Mouse (Mus musculus): ENCODE measurements at regions not wholly inside any gene's neighbourhood (a gene's known extent, or its start where the extent isn't known, plus 50 kb on each side); places are given as distances from the start of the nearest gene placed in this dataset.
A peak's percentile ranks its signal among the peaks of the same experiment; 100 is the strongest.

DNA sequence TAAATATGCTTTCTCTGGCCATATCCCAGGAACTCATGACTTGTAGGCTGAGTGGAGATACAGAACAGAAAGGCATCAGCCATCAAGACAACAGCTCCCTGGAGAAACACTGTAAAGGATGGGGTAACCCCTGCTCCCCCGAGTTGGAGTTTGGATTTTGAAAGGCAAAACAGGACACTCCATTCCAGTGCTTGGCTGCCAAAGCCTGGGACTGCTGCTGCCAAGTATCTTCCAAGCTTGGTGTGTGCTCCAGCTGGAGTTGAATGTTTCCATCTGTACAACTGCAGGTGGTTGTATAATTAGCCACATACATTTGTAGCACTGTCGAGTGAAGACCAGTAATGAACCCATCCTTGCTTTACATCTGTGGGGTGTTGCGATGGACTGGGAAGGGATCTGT is 62.1 kb downstream of the 4933412E24Rik start:
- Histone ChIP-seq H3K36me3 (ENCODE audit: control insufficient read depth, insufficient read depth) (no peaks in the 10 kb centered on the region), H3K9ac (ENCODE audit: low read depth, low read length) (no peak overlapping the region), H3K4me3 (ENCODE audit: low read depth, low read length) (no peak overlapping the region), H3K9me3 (replicated peaks; ENCODE audit: control insufficient read depth, low read length) (no peaks in the 10 kb centered on the region), H3K27ac (ENCODE audit: low read length) (no peak overlapping the region), H3K4me1 (ENCODE audit: control insufficient read depth, low read depth, low read length) (no peaks in the 10 kb centered on the region), H3K4me2 (ENCODE audit: low read depth, low read length) (no peak overlapping the region), H3K27me3 (ENCODE audit: control insufficient read depth, insufficient read depth, low read depth, low read length) (no peaks in the 10 kb centered on the region)
- ATAC-seq (ENCODE audit: low read depth): no peak
- 61% methylated on average over 3 of the region's 3 CpGs for WGBS (ENCODE audit: insufficient replicate concordance)

DNA sequence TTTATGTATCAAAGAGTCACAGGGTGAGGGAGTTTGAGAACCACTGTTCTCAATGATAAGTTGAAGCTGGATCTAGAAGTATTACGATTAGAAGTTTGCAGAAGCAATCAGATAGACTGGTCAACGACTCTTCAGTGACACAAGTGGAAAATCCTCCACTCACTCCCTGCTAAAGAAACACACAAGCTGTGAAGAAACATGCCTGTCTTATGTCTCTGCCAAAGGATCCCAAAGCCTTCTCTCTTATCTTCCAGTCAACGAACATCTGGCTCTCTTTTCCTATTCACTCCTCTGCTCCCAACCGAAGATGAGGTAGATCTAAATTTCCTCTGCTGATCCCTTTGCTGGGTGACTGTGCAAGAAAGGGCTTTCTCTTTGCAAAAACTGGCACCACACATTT is 62.6 kb downstream of the 4933412E24Rik start:
- H3K4me3 ChIP-seq (ENCODE audit: low read depth, low read length): no peak overlapping the region
- no peak for ATAC-seq (ENCODE audit: low read depth)
- WGBS (ENCODE audit: insufficient replicate concordance): 51% methylated on average over 4 of the region's 4 CpGs

DNA sequence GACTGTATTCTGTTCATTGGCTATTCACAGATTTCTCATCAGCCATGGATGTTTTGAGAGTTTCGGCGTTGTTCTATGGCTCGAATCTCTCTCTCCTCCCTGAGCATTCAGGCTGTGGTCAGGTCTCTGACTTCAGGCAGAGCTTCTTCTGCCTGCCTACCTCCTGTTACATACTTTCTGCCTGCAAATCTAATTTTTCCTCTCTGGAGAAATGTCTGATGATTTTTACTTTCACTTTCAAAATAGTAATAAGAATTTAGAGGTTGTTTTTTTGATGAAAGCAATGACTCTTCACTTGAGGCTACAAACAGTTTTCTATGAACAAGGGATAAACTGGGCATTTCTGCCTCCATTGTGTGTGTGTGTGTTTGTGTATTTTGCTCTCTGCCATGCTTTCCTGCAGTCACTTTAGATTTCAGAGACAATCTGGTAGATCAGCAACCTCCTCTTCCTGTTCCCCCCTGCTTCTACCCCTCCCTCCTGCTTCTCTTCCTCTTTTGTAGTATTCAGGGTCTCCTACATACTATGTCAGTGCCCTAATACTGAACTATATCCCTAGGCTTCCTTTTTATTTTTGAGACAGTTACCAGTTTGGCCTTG is 65.7 kb downstream of the 4933412E24Rik start:
- Histone ChIP-seq H3K36me3 (ENCODE audit: control insufficient read depth, insufficient read depth) (no peaks in the 10 kb centered on the region), H3K4me2 (ENCODE audit: low read depth, low read length) (peak overlapping the region; percentile 27; the same call in 1 of the 2 replicates), H3K4me3 (ENCODE audit: low read depth, low read length) (no peak overlapping the region), H3K27me3 (ENCODE audit: control insufficient read depth, insufficient read depth, low read depth, low read length) (no peaks in the 10 kb centered on the region), H3K27ac (ENCODE audit: low read length) (no peak overlapping the region), H3K9ac (ENCODE audit: low read depth, low read length) (no peak overlapping the region), H3K9me3 (replicated peaks; ENCODE audit: control insufficient read depth, low read length) (no peaks in the 10 kb centered on the region), H3K4me1 (ENCODE audit: control insufficient read depth, low read depth, low read length) (no peaks in the 10 kb centered on the region)
- whole genome bisulfite sequencing (ENCODE audit: insufficient replicate concordance): 50% methylated on average over 3 of the region's 3 CpGs
- no peak for ATAC-seq (ENCODE audit: low read depth)

More for the DNA sequence above, 62.6 kb downstream of the 4933412E24Rik start:
- Histone ChIP-seq H3K9me3 (replicated peaks; ENCODE audit: control insufficient read depth, low read length) (no peaks in the 10 kb centered on the region), H3K4me1 (ENCODE audit: control insufficient read depth, low read depth, low read length) (no peaks in the 10 kb centered on the region), H3K9ac (ENCODE audit: low read depth, low read length) (no peak overlapping the region), H3K27me3 (ENCODE audit: control insufficient read depth, insufficient read depth, low read depth, low read length) (no peaks in the 10 kb centered on the region), H3K4me2 (ENCODE audit: low read depth, low read length) (no peak overlapping the region), H3K27ac (ENCODE audit: low read length) (no peak overlapping the region), H3K36me3 (ENCODE audit: control insufficient read depth, insufficient read depth) (no peaks in the 10 kb centered on the region)

- H3K27me3 ChIP-seq (ENCODE audit: control insufficient read depth, insufficient read depth, low read depth, low read length): no peaks in the 10 kb centered on the region
- H3K9ac ChIP-seq (ENCODE audit: low read depth, low read length): no peak overlapping the region
- no peak for ATAC-seq (ENCODE audit: low read depth)
- no peaks in the 10 kb centered on the region for H3K4me1 ChIP-seq (ENCODE audit: control insufficient read depth, low read depth, low read length)
- no peak overlapping the region for H3K4me3 ChIP-seq (ENCODE audit: low read depth, low read length)
- H3K4me2 ChIP-seq (ENCODE audit: low read depth, low read length): no peak overlapping the region
- no peaks in the 10 kb centered on the region for H3K9me3 ChIP-seq (replicated peaks; ENCODE audit: control insufficient read depth, low read length)
- H3K27ac ChIP-seq (ENCODE audit: low read length): no peak overlapping the region
- H3K36me3 ChIP-seq (ENCODE audit: control insufficient read depth, insufficient read depth): no peaks in the 10 kb centered on the region
- WGBS (ENCODE audit: insufficient replicate concordance): 24% methylated on average over 8 of the region's 8 CpGs
These were observed 71.2 kb downstream of the 4933412E24Rik start for GRCm38 (mm10) chr15:59945208-59945607.

GRCm38 (mm10) chr15:59936486-59936885 is 79.9 kb downstream of the 4933412E24Rik start:
- Histone ChIP-seq H3K27ac (ENCODE audit: low read length) (no peak overlapping the region), H3K4me1 (ENCODE audit: control insufficient read depth, low read depth, low read length) (no peaks in the 10 kb centered on the region), H3K36me3 (ENCODE audit: control insufficient read depth, insufficient read depth) (no peaks in the 10 kb centered on the region), H3K4me3 (ENCODE audit: low read depth, low read length) (no peak overlapping the region), H3K9me3 (replicated peaks; ENCODE audit: control insufficient read depth, low read length) (no peaks in the 10 kb centered on the region), H3K27me3 (ENCODE audit: control insufficient read depth, insufficient read depth, low read depth, low read length) (no peaks in the 10 kb centered on the region), H3K4me2 (ENCODE audit: low read depth, low read length) (no peak overlapping the region), H3K9ac (ENCODE audit: low read depth, low read length) (no peak overlapping the region)
- 44% methylated on average over 5 of the region's 5 CpGs for WGBS (ENCODE audit: insufficient replicate concordance)
- no peak for ATAC-seq (ENCODE audit: low read depth)

GRCm38 (mm10) chr15:59913860-59914259 is 102.6 kb downstream of the 4933412E24Rik start:
- ATAC-seq (ENCODE audit: low read depth): no peak
- WGBS (ENCODE audit: insufficient replicate concordance): 49% methylated on average over 4 of the region's 4 CpGs
- no peaks in the 10 kb centered on the region for H3K27me3 ChIP-seq (ENCODE audit: control insufficient read depth, insufficient read depth, low read depth, low read length)

DNA sequence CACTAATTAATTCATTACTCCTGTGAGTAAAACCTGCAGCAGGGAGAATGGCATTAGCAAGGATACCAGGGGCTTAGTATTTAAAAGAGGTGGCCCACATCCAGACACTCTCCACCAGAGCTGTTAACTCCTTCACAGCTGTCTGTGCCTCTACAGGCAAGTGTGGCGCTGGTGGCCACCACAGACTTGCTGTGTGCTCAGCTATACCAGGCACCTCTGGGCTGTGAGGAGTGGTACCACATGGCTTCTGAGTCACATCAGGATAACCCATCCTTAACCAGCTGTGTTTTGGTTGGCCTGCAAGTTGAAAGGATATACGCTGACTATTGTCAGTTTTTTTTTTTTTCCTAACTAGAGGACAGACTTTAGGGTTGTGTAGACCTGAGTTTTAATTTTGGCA is 108.1 kb downstream of the 4933412E24Rik start:
- H3K4me1 ChIP-seq (ENCODE audit: control insufficient read depth, low read depth, low read length): no peaks in the 10 kb centered on the region
- H3K27ac ChIP-seq (ENCODE audit: low read length): no peak overlapping the region
- H3K4me2 ChIP-seq (ENCODE audit: low read depth, low read length): no peak overlapping the region
- no peaks in the 10 kb centered on the region for H3K27me3 ChIP-seq (ENCODE audit: control insufficient read depth, insufficient read depth, low read depth, low read length)
- no peak overlapping the region for H3K9ac ChIP-seq (ENCODE audit: low read depth, low read length)
- WGBS (ENCODE audit: insufficient replicate concordance): 62% methylated on average over 2 of the region's 2 CpGs
- H3K36me3 ChIP-seq (ENCODE audit: control insufficient read depth, insufficient read depth): no peaks in the 10 kb centered on the region
- no peaks in the 10 kb centered on the region for H3K9me3 ChIP-seq (replicated peaks; ENCODE audit: control insufficient read depth, low read length)
- no peak for ATAC-seq (ENCODE audit: low read depth)
- H3K4me3 ChIP-seq (ENCODE audit: low read depth, low read length): no peak overlapping the region

More at GRCm38 (mm10) chr15:59913860-59914259, 102.6 kb downstream of the 4933412E24Rik start:
- no peaks in the 10 kb centered on the region for H3K9me3 ChIP-seq (replicated peaks; ENCODE audit: control insufficient read depth, low read length)
- no peak overlapping the region for H3K9ac ChIP-seq (ENCODE audit: low read depth, low read length)
- H3K4me1 ChIP-seq (ENCODE audit: control insufficient read depth, low read depth, low read length): no peaks in the 10 kb centered on the region
- H3K27ac ChIP-seq (ENCODE audit: low read length): no peak overlapping the region
- H3K4me2 ChIP-seq (ENCODE audit: low read depth, low read length): no peak overlapping the region
- H3K36me3 ChIP-seq (ENCODE audit: control insufficient read depth, insufficient read depth): no peaks in the 10 kb centered on the region
- no peak overlapping the region for H3K4me3 ChIP-seq (ENCODE audit: low read depth, low read length)

DNA sequence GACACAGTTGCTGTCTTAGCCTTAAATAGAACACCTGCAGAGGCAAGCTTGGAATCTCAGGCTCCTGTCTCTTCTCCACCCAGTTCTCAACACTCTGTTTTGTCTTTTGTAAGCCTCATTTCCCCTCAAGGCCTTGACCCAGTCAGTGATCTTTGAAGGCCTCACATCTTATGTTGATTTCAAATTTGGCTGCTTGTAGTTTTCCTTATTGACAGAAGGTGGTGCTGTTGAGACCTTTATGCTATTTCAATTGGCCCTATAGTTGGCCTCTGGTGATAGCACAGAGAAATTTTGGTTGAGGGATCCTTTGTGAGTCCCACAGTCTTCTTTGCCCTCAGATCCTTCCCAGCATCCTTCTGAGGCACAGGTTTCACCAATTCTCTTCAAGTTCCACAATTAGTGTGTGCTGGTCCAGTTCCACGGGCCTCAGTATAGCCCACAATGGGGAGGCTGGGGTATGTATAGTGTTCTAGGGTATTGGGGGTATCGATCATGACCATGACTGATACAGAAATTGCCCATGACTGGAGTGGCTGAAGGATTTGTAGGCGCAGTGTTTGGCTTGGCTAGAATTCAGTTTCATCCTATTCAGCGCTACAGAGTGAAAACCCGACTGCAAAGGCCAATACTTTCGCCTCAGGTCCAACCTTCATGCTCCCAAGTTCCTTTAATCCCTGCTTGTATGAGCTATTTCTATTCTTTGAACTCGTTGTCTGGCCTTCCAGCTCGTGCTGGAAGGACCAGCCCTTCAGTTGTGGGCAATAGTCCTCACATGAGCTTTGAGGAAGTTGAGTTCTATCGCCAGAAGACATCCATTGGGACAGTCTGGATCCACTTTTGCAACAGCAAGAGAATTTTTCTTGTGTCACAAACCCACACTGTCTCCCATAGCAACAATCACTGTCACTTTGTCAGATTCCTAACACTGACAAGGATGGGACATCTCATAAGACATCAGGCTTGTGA is 110.3 kb downstream of the 4933412E24Rik start:
- Histone ChIP-seq H3K4me1 (ENCODE audit: control insufficient read depth, low read depth, low read length) (no peaks in the 10 kb centered on the region), H3K4me2 (ENCODE audit: low read depth, low read length) (no peak overlapping the region), H3K9me3 (replicated peaks; ENCODE audit: control insufficient read depth, low read length) (no peaks in the 10 kb centered on the region), H3K36me3 (ENCODE audit: control insufficient read depth, insufficient read depth) (no peaks in the 10 kb centered on the region), H3K27ac (ENCODE audit: low read length) (no peak overlapping the region), H3K9ac (ENCODE audit: low read depth, low read length) (no peak overlapping the region), H3K27me3 (ENCODE audit: control insufficient read depth, insufficient read depth, low read depth, low read length) (no peaks in the 10 kb centered on the region), H3K4me3 (ENCODE audit: low read depth, low read length) (no peak overlapping the region)
- 51% methylated on average over 9 of the region's 9 CpGs for WGBS (ENCODE audit: insufficient replicate concordance)
- ATAC-seq (ENCODE audit: low read depth): no peak

GRCm38 (mm10) chr15:59904741-59905140 is 111.7 kb downstream of the 4933412E24Rik start:
- Histone ChIP-seq H3K9ac (ENCODE audit: low read depth, low read length) (no peak overlapping the region), H3K27me3 (ENCODE audit: control insufficient read depth, insufficient read depth, low read depth, low read length) (no peaks in the 10 kb centered on the region), H3K4me3 (ENCODE audit: low read depth, low read length) (no peak overlapping the region), H3K9me3 (replicated peaks; ENCODE audit: control insufficient read depth, low read length) (no peaks in the 10 kb centered on the region), H3K4me1 (ENCODE audit: control insufficient read depth, low read depth, low read length) (no peaks in the 10 kb centered on the region), H3K36me3 (ENCODE audit: control insufficient read depth, insufficient read depth) (no peaks in the 10 kb centered on the region), H3K4me2 (ENCODE audit: low read depth, low read length) (no peak overlapping the region), H3K27ac (ENCODE audit: low read length) (no peak overlapping the region)
- no peak for ATAC-seq (ENCODE audit: low read depth)
- WGBS (ENCODE audit: insufficient replicate concordance): 50% methylated on average over 5 of the region's 5 CpGs
